9 mouse cellular contexts compared by ENCODE assay signal in the genomic region with DNA sequence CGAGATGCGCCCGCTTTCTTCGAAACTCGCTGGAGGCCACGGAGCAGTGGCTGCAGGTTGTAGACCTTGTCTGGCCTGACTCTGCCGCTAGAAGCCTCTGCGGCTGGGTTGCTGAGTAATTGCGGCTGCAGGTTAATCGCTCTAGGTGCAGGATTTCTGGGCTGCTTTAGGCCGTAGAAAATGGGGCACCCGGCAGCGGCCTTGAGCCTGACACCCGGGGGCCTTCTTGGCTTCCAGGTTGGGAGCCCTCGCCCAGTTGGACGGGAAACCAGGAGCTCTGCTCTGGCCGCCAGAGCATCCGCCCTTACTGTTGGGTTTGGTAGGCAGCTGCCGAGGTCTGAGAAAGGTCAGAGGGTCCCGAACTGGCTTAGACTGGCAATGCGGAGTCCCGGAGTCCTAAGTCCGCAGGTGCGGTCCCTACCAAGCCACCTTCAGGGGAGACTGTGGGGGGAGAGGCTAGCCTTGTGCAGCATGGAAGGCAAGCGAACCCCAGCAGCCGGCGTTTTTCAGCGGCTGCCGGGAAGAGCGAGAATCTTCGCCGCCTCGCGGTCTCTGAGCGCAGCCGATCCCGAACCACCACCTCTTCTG. TPM values are rescaled to one million over a fixed set of nuclear protein-coding genes. Genes with fewer than 3 reads are reported as not detected.
DNase-seq lines count a peak whose midpoint lies in the region; ATAC-seq lines count a peak whose summit lies in the region.
"Had no signal": no experiment of that assay in that cellular context is flagged by ENCODE, and none has a peak within 500 bp of the region (broad histone marks: within the 10 kb centered on the region; RNA-seq: fewer than 3 reads in every experiment).

No protein-coding gene starts in this region.

- no peak for ATAC-seq in hindbrain, embryonic 15.5 days (ENCODE audit: low FRiP score, low read depth)

- H3K4me3 ChIP-seq in hindbrain, embryonic 15.5 days: peak overlapping the region; percentile 40
- H3K4me3 ChIP-seq: lung, embryonic 15.5 days had no signal

- H3K4me1 ChIP-seq in hindbrain, embryonic 15.5 days (replicated peaks): peaks cover 39% of the 10 kb centered on the region

- H3K27ac ChIP-seq in hindbrain, embryonic 15.5 days (replicated peaks): peak overlapping the region; percentile 76
- H3K27ac ChIP-seq: lung, embryonic 15.5 days had no signal

- no peaks in the 10 kb centered on the region for H3K9me3 ChIP-seq in hindbrain, embryonic 15.5 days
- H3K9me3 ChIP-seq: lung, embryonic 15.5 days had no signal

- H3K36me3 ChIP-seq in hindbrain, embryonic 15.5 days: no peaks in the 10 kb centered on the region
- H3K36me3 ChIP-seq: lung, embryonic 15.5 days had no signal

- H3K27me3 ChIP-seq in hindbrain, embryonic 15.5 days: peaks cover 50% of the 10 kb centered on the region

- peak overlapping the region; percentile 52 for H3K4me2 ChIP-seq in hindbrain, embryonic 15.5 days
- H3K4me2 ChIP-seq: lung, embryonic 15.5 days had no signal

- DNase-seq in brain, adult 2 months (ENCODE audit: low read depth, low spot score): peak; percentile 19
- peak; percentile 73 for DNase-seq in embryo, embryonic 9.5 days (ENCODE audit: extremely low spot score)
- peak; percentile 50 for DNase-seq in mesoderm, embryonic 11.5 days (ENCODE audit: low read depth, low spot score)
- no peak for DNase-seq in c-Kit-positive CD71-positive TER-119-positive erythroid progenitor cells, embryonic 14.5 days (ENCODE audit: low spot score)
- no peak for DNase-seq in right cerebral cortex, postnatal 10 days (ENCODE audit: low spot score in 2 of 2)
- no peak for DNase-seq in B cell, adult 2 months

- peak overlapping the region; percentile 46 for H3K9ac ChIP-seq in hindbrain, embryonic 15.5 days
- H3K9ac ChIP-seq: lung, embryonic 15.5 days had no signal

- 1% methylated on average over 37 of the region's 37 CpGs for WGBS in hindbrain, embryonic 15.5 days

RNA-seq across cellular contexts. Expression of gene Pax2, which starts 3.8 kb away (rescaled TPM):
- 12.3 and 15.5 TPM in 2 replicates for polyA plus RNA-seq in hindbrain, embryonic 15.5 days (2015; fragmentation: Nextera tagmentation; extraction: Ambion mirVana)
- polyA plus RNA-seq: heart, postnatal 0 days had no signal

Comparison
In these comparisons a context has a peak if more than half of its experiments do, and no peak if none do; other contexts are left out.
1. DNase-seq: peak in brain, adult 2 months (single experiment), embryo, embryonic 9.5 days (single experiment) and mesoderm, embryonic 11.5 days (single experiment); none in c-Kit-positive CD71-positive TER-119-positive erythroid progenitor cells, embryonic 14.5 days (single experiment), right cerebral cortex, postnatal 10 days (0 of 2) and B cell, adult 2 months (0 of 2).